Mouse (Mus musculus): ENCODE data around the gene Ror1.

Ror1 gene

GRCm38 (mm10) chr4:100381760-100382159 is 286.2 kb downstream of the Ror1 start:
- in situ Hi-C loops (cut with MboI, MseI), result no loop called here

GRCm38 (mm10) chr4:100386272-100386988 is 290.8 kb downstream of the Ror1 start:
- in situ Hi-C loops (cut with MboI, MseI), result no loop called here

GRCm38 (mm10) chr4:100390436-100390835 is 294.8 kb downstream of the Ror1 start:
- in situ Hi-C loops (cut with MboI, MseI), result loop anchor here in 1 of 2 experiments (10.0 kb wide), 1 partner anchor 356 kb away; no protein-coding TSS in a partner anchor

DNA sequence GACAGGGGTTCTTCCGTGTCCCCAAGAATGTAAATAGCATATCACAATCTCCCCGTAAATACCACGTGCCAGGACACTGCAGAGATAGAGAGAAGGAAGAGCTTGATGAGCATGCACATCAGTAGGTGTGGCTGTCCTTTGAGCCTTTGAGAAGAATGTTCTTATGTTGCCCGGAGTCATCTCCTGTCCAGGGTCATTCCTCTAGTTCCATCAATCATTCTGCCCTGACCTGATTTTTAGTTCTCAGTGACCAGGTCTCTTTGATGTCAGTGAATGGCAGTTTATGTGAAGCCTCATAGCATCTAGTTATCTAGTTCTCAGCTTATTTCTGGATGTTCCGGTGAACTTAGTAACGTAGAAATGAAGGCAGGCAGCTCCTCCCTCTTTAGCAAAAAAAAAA is 295.4 kb downstream of the Ror1 start:
- in situ Hi-C loops (cut with MboI, MseI), result loop anchor here in 1 of 2 experiments (10.0 kb wide), 1 partner anchor 356 kb away; no protein-coding TSS in a partner anchor

- in situ Hi-C loops (cut with MboI, MseI), result loop anchor here in 1 of 2 experiments (10.0 kb wide), 1 partner anchor 359 kb away; no protein-coding TSS in a partner anchor
These were observed 297.9 kb downstream of the Ror1 start for GRCm38 (mm10) chr4:100393374-100394061.

GRCm38 (mm10) chr4:100395407-100395806 is 299.8 kb downstream of the Ror1 start:
- in situ Hi-C loops (cut with MboI, MseI), result loop anchor here in 1 of 2 experiments (10.0 kb wide), 1 partner anchor 361 kb away; no protein-coding TSS in a partner anchor

DNA sequence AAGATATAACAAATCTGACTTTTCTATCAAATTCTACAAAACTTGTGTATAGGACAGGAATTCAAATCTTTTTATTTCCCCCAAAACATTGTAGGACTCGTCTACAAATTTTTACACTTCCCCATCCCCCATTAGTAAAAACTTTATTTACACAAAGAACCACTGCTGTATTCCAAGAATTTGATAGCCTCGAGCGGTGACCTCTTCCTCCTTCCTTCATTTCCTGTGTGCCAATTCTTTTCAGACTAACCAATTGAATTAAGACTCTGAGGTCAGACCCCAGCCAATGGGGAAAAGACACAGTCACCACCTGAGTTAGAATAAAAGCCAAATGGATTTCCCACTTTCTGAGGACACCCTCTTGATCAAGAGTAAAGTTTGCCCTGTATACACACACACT is 302.5 kb downstream of the Ror1 start:
- in situ Hi-C loops (cut with MboI, MseI), result loop anchor here in 1 of 2 experiments (10.0 kb wide), 1 partner anchor 363 kb away; no protein-coding TSS in a partner anchor

DNA sequence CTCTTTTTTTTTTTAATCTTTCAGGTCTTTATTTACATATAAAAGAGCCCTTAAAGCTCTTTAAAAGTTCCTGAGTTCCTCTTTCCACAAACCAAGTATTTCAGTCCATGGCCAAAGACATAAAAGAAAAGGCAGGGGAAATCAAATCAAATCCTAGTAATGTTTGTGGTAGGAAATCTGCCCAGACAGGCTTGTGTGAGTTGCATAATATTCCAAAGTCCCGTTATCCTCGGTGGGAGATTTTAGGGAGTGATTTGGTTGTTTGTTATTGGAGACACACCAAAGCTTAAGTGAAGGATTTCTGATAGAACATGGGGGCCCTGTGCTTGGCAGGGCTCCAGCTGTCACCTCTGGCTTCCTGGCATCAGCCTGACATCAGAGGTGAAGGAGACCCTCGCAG is 305.5 kb downstream of the Ror1 start:
- in situ Hi-C loops (cut with MboI, MseI), result loop anchor here in 1 of 2 experiments (25.0 kb wide), 1 partner anchor 614 kb away; no protein-coding TSS in a partner anchor

- in situ Hi-C loops (cut with MboI, MseI), result loop anchor here in 1 of 2 experiments (25.0 kb wide), 1 partner anchor 615 kb away; no protein-coding TSS in a partner anchor
These were observed 306.2 kb downstream of the Ror1 start for GRCm38 (mm10) chr4:100401581-100402470.

GRCm38 (mm10) chr4:100407261-100407874 is 311.8 kb downstream of the Ror1 start:
- in situ Hi-C loops (cut with MboI, MseI), result loop anchor here in 1 of 2 experiments (25.0 kb wide), 1 partner anchor 620 kb away; no protein-coding TSS in a partner anchor

GRCm38 (mm10) chr4:100409521-100409920 is 313.9 kb downstream of the Ror1 start:
- in situ Hi-C loops (cut with MboI, MseI), result loop anchor here in 1 of 2 experiments (25.0 kb wide), 1 partner anchor 622 kb away; no protein-coding TSS in a partner anchor

- in situ Hi-C loops (cut with MboI, MseI), result loop anchor here in 1 of 2 experiments (25.0 kb wide), 1 partner anchor 625 kb away; no protein-coding TSS in a partner anchor
These were observed 316.4 kb downstream of the Ror1 start for GRCm38 (mm10) chr4:100411841-100412539.

GRCm38 (mm10) chr4:100422756-100423155 is 327.2 kb downstream of the Ror1 start:
- in situ Hi-C loops (cut with MboI, MseI), result loop anchor here in 1 of 2 experiments (25.0 kb wide), 1 partner anchor 635 kb away; no protein-coding TSS in a partner anchor

GRCm38 (mm10) chr4:100426101-100426500 is 330.5 kb downstream of the Ror1 start:
- in situ Hi-C loops (cut with MboI, MseI), result no loop called here

DNA sequence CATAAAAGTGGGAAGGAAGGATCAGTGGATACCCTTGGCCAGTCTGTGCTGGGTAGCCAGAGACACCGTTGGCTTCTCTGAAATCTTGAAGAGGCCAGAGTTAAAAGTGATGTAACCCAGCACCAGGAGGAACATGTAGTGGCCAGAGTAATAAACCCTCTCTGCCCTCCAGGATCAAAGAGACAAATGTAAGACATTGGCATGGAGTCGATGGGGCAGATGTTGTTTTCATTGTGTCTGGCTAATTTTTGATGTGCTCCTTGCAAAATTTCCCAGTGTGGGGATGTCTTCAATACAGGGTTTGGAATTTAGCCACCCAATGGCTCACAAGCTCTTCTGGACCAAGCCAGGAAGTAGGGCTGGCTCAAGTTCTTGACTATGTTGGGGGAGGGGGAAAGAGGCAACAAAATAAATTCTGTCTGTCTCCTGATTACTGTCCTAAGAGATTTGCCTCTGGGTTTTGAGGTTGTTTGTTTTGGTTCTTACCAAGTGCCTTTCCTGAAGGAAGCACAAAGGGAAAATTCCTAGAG is 333.8 kb downstream of the Ror1 start:
- in situ Hi-C loops (cut with MboI, MseI), result no loop called here

DNA sequence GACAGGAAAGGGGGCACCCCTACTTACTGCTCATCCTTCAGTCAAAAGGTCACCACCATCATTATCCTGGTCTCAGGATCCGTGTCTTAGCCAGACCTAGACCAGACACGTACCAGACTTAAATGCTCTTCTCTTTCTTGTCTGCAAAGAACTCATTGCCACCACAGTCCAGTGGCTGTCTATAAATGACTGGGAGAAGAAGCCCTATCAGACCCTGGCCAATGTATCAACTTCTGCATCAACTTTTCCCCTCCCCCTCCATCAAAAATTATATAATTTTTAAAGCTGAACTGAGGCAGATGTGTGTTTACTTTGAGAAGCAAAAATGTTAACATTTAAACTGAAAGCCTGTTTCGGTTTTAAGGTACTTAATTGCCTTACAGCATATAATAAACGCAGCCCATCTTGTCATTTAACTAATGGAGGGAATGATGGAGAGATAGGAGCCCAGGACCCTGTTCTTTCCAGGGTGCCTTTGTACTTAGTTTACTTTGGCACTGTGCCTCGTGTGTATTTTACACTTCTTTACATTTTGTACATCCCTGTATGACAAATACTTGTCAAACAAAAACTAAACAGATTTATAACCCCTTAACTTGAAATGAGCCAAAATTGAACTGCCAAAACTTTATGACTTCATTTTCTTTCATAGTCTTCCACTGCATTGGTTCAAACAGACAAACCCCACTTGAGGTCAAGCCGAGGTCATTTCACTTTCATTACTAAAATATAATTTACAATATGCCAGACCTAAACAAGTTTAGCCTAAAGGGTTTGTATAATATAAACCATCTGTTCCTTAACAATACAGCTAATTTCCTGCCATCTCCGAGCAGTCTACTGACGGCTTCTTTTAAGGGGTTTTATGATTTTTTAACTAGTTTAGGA is 339.9 kb downstream of the Ror1 start:
- in situ Hi-C loops (cut with MboI, MseI), result no loop called here

DNA sequence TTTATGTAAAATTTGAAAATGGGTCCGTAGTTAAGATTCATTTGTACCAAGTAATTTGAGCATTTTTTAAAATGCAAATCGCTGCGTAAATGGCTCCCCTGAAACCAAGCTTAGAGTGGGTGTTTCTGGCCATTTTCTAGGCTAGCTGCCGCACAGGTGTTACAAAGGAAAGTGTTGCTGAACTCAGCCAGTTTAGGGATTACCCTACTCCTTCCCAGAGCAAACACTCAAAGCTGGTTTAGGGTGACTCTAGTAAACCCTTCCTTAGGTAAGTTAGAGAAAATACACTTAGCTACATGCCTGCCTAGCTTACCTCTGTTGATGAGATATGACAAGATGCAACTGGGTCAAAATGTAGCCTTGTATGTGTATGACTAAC is 340.6 kb downstream of the Ror1 start:
- in situ Hi-C loops (cut with MboI, MseI), result no loop called here

GRCm38 (mm10) chr4:100446897-100447296 is 351.3 kb downstream of the Ror1 start:
- in situ Hi-C loops (cut with MboI, MseI), result loop anchor here in 1 of 2 experiments (10.0 kb wide), 1 partner anchor 1732 kb away; no protein-coding TSS in a partner anchor
